Mouse (Mus musculus) thymus, adult 2 months (tissue): Measurements from ENCODE around the gene Irgc1.

ENCODE experiments used
- CTCF ChIP-seq: fragments of 200-500 bp; IDR thresholded peaks from 2 replicates; pipeline ENCODE4 v1.5.1; 2012; ENCODE audit warnings: mild to moderate bottlenecking, control low read depth, low read length, moderate library complexity, borderline replicate concordance; ENCODE audit not compliant: control insufficient read depth, poor library complexity, insufficient read depth; ENCODE audit errors: extremely low read depth
- POLR2A ChIP-seq: fragments of 200-500 bp; IDR thresholded peaks from 2 replicates; pipeline ENCODE4 v1.6.1; 2012; ENCODE audit warnings: mild to moderate bottlenecking, low read length, control low read depth, moderate library complexity; ENCODE audit not compliant: control insufficient read depth, poor library complexity, insufficient read depth; ENCODE audit errors: extremely low read depth

GRCm38 (mm10) chr7:24427168-24427567, 24.9 kb downstream of the Irgc1 start:
- TF ChIP-seq CTCF (no peak), POLR2A (no peak)
